Mouse (Mus musculus) thymus, adult 18-20 months (tissue): ENCODE data around the gene Chpf.

Experiments used
- DNase-seq, 2 experiments: peaks; one replicate each; pipeline ENCODE4 v3.0.0; 2022; ENCODE audit warnings: mixed read lengths in 2 of 2

Chpf gene

GRCm38 (mm10) chr1:75498897-75499296 is 19.8 kb upstream of the Chpf start:
- no peak for DNase-seq

- DNase-seq, result no peak
Observed at GRCm38 (mm10) chr1:75494878-75495548, 15.9 kb upstream of the Chpf start.

- DNase-seq, result no peak
Observed at GRCm38 (mm10) chr1:75492579-75493170, 13.6 kb upstream of the Chpf start.

GRCm38 (mm10) chr1:75490785-75491551 is 11.9 kb upstream of the Chpf start:
- DNase-seq, result no peak

GRCm38 (mm10) chr1:75487405-75488161 is 8.5 kb upstream of the Chpf start:
- DNase-seq, result peak in 1 of 2 experiments; percentile 50

- no peak for DNase-seq
Observed at GRCm38 (mm10) chr1:75487040-75487404, 7.9 kb upstream of the Chpf start.

- DNase-seq, result no peak
Observed at GRCm38 (mm10) chr1:75486561-75486960, 7.5 kb upstream of the Chpf start.

- DNase-seq, result no peak
Observed at GRCm38 (mm10) chr1:75480735-75481134, 1.6 kb upstream of the Chpf start.

GRCm38 (mm10) chr1:75480036-75480435 is 929 bp upstream of the Chpf start:
- no peak for DNase-seq

GRCm38 (mm10) chr1:75479635-75479989 is 505 bp upstream of the Chpf start:
- DNase-seq, result no peak

GRCm38 (mm10) chr1:75478497-75478896 is 610 bp downstream of the Chpf start:
- DNase-seq, result peak in 1 of 2 experiments; percentile 24

- DNase-seq, result no peak
Observed at GRCm38 (mm10) chr1:75477966-75478290, 1.2 kb downstream of the Chpf start.

- DNase-seq, result peak; percentile 50 to 62
Observed at GRCm38 (mm10) chr1:75477264-75477965, 1.7 kb downstream of the Chpf start.

- DNase-seq, result no peak
Observed at GRCm38 (mm10) chr1:75476441-75476840, 2.7 kb downstream of the Chpf start.

- DNase-seq, result no peak
Observed at GRCm38 (mm10) chr1:75469287-75469825, 9.8 kb downstream of the Chpf start.

GRCm38 (mm10) chr1:75467215-75467927 is 11.7 kb downstream of the Chpf start:
- DNase-seq, result peak in 1 of 2 experiments; percentile 26

- DNase-seq, result no peak
Observed at GRCm38 (mm10) chr1:75463652-75464204, 15.4 kb downstream of the Chpf start.

- DNase-seq, result no peak
Observed at GRCm38 (mm10) chr1:75462636-75463035, 16.5 kb downstream of the Chpf start.

GRCm38 (mm10) chr1:75460297-75460696 is 18.8 kb downstream of the Chpf start:
- DNase-seq, result no peak

- no peak for DNase-seq
Observed at GRCm38 (mm10) chr1:75458789-75459684, 20.1 kb downstream of the Chpf start.
